Mouse (Mus musculus): ENCODE results near the gene Ccne1.
A peak's percentile ranks its signal among the peaks of the same experiment; 100 is the strongest.
"Not testable (repeated sequence)": the region's sequence is repeated elsewhere in the genome, so short reads cannot be mapped to it uniquely, and the experiment has no call there.

Gene Ccne1

GRCm38 (mm10) chr7:38107371-38108259 is at the start of gene Ccne1:
Gene Ccne1 (minus strand): TSS chr7:38107534.
- DNase-seq = peak; percentile 98 to 100

- no peak for DNase-seq
Measured at GRCm38 (mm10) chr7:38155829-38156228, 48.5 kb upstream of the Ccne1 start.

GRCm38 (mm10) chr7:38152571-38152970 is 45.2 kb upstream of the Ccne1 start:
- no peak for DNase-seq

GRCm38 (mm10) chr7:38151706-38152312 is 44.5 kb upstream of the Ccne1 start:
- no peak for DNase-seq

- DNase-seq = no peak
Measured at GRCm38 (mm10) chr7:38147477-38147876, 40.1 kb upstream of the Ccne1 start.

- peak; percentile 72 to 84 for DNase-seq
Measured at GRCm38 (mm10) chr7:38141747-38142545, 34.6 kb upstream of the Ccne1 start.

- no peak for DNase-seq
Measured at GRCm38 (mm10) chr7:38140324-38140723, 33.0 kb upstream of the Ccne1 start.

GRCm38 (mm10) chr7:38134471-38134870 is 27.1 kb upstream of the Ccne1 start:
- DNase-seq = no peak

GRCm38 (mm10) chr7:38131186-38131585 is 23.9 kb upstream of the Ccne1 start:
- peak in 1 of 2 experiments; percentile 59 for DNase-seq

- DNase-seq = no peak
Measured at GRCm38 (mm10) chr7:38129986-38130729, 22.8 kb upstream of the Ccne1 start.

- no peak for DNase-seq
Measured at GRCm38 (mm10) chr7:38129491-38129890, 22.2 kb upstream of the Ccne1 start.

GRCm38 (mm10) chr7:38128256-38128655 is 20.9 kb upstream of the Ccne1 start:
- not testable (repeated sequence) for DNase-seq

GRCm38 (mm10) chr7:38125565-38126159 is 18.3 kb upstream of the Ccne1 start:
- no peak for DNase-seq

GRCm38 (mm10) chr7:38124164-38124563 is 16.8 kb upstream of the Ccne1 start:
- DNase-seq = not testable (repeated sequence)

GRCm38 (mm10) chr7:38118594-38118993 is 11.3 kb upstream of the Ccne1 start:
- no peak for DNase-seq

GRCm38 (mm10) chr7:38112451-38112850 is 5.1 kb upstream of the Ccne1 start:
- no peak for DNase-seq

- peak; percentile 78 to 95 for DNase-seq
Measured at GRCm38 (mm10) chr7:38111996-38112395, 4.7 kb upstream of the Ccne1 start.

- DNase-seq = peak; percentile 25 to 36
Measured at GRCm38 (mm10) chr7:38108260-38108632, 912 bp upstream of the Ccne1 start.

- DNase-seq = peak; percentile 39 to 46
Measured at GRCm38 (mm10) chr7:38106711-38107311, 523 bp downstream of the Ccne1 start.

- DNase-seq = no peak
Measured at GRCm38 (mm10) chr7:38105379-38105778, 2.0 kb downstream of the Ccne1 start.

- DNase-seq = no peak
Measured at GRCm38 (mm10) chr7:38104097-38104496, 3.2 kb downstream of the Ccne1 start.

GRCm38 (mm10) chr7:38094353-38094752 is 13.0 kb downstream of the Ccne1 start:
- no peak for DNase-seq
